Mouse (Mus musculus): ENCODE measurements at regions not wholly inside any gene's neighbourhood (a gene's known extent, or its start where the extent isn't known, plus 50 kb on each side); places are given as distances from the start of the nearest gene placed in this dataset.

GRCm38 (mm10) chr5:74765061-74765767, 62.5 kb upstream of the Lnx1 start:
- peak; percentile 83 for ATAC-seq (ENCODE audit: borderline replicate concordance, extremely low read depth, low FRiP score, low TSS enrichment)
- H3K4me3 ChIP-seq: no peak overlapping the region
- no peak overlapping the region for H3K9ac ChIP-seq
- WGBS: 35% methylated on average over 9 of the region's 9 CpGs
- peaks cover 35% of the 10 kb centered on the region for H3K4me1 ChIP-seq
- H3K4me2 ChIP-seq: no peak overlapping the region
- no peaks in the 10 kb centered on the region for H3K36me3 ChIP-seq
- no peaks in the 10 kb centered on the region for H3K9me3 ChIP-seq
- no peaks in the 10 kb centered on the region for H3K27me3 ChIP-seq
- H3K27ac ChIP-seq: peak overlapping the region; percentile 81

- Histone ChIP-seq H3K36me3 (no peaks in the 10 kb centered on the region), H3K9ac (no peak overlapping the region), H3K4me2 (no peak overlapping the region), H3K4me3 (no peak overlapping the region), H3K27me3 (no peaks in the 10 kb centered on the region), H3K9me3 (no peaks in the 10 kb centered on the region), H3K27ac (no peak overlapping the region), H3K4me1 (no peaks in the 10 kb centered on the region)
- ATAC-seq (ENCODE audit: borderline replicate concordance, extremely low read depth, low FRiP score, low TSS enrichment): no peak
- 90% methylated on average over 5 of the region's 5 CpGs for WGBS
These were observed 54.8 kb upstream of the Lnx1 start for GRCm38 (mm10) chr5:74757557-74757956.

- no peak overlapping the region for H3K4me2 ChIP-seq
- WGBS: 91% methylated on average over 3 of the region's 3 CpGs
- H3K9me3 ChIP-seq: no peaks in the 10 kb centered on the region
- no peak overlapping the region for H3K9ac ChIP-seq
- no peak overlapping the region for H3K27ac ChIP-seq
- H3K4me1 ChIP-seq: no peaks in the 10 kb centered on the region
- no peaks in the 10 kb centered on the region for H3K36me3 ChIP-seq
- no peak for ATAC-seq (ENCODE audit: borderline replicate concordance, extremely low read depth, low FRiP score, low TSS enrichment)
- H3K27me3 ChIP-seq: no peaks in the 10 kb centered on the region
- H3K4me3 ChIP-seq: no peak overlapping the region
These were observed 50.2 kb upstream of the Lnx1 start for GRCm38 (mm10) chr5:74752961-74753360.
